Mouse (Mus musculus) layer of hippocampus, postnatal 25 days (tissue): ENCODE results near the gene Smad3. TPM values are rescaled to one million over a fixed set of nuclear protein-coding genes. Genes with fewer than 3 reads are reported as not detected.

Experiments
- DNase-seq, 2 experiments: peaks; one replicate each; pipeline ENCODE4 v3.0.0; 2022; ENCODE audit warnings: mixed read lengths in 2 of 2, low spot score in 1 of 2; ENCODE audit errors: extremely low spot score in 1 of 2
- total RNA-seq, 2 experiments: library from RNA; stranded (reverse); gene quantifications; 2 replicates each; pipeline ENCODE4 v1.2.3; 2021

The Smad3 gene
- total RNA-seq, 2 experiments from 2014 or later, result 38.0 to 44.6 TPM

DNA sequence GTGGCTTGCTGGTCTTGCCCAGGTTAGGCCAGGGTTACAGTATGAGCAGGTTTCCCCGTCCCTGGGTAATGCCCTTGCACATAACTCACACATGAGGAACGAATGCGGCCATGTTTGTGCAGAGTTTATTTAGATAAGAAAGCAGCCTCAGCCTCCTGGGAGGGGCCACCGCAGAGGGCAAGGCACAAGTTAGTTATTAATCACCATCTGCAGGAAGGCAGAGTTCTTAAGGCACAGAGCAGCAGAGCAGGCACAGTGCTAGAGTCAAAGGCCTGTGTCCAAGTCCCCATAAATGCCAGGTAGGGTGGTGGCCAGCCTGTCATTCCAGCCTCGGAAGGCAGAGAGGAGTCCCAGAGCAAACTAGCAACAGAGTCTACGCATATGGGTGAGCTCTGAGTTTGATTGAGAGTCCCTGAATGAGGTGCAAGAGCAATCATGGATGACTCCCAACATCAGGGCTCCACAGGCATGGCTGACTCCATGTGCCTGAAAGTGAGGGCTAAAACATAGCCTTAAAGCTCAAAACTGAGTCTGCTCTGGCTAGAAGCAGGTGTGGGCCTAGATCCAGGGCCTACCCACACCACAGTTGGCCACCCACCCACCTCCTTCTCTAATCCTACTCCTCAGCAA, 17.2 kb upstream of the Smad3 start:
- no peak for DNase-seq

DNA sequence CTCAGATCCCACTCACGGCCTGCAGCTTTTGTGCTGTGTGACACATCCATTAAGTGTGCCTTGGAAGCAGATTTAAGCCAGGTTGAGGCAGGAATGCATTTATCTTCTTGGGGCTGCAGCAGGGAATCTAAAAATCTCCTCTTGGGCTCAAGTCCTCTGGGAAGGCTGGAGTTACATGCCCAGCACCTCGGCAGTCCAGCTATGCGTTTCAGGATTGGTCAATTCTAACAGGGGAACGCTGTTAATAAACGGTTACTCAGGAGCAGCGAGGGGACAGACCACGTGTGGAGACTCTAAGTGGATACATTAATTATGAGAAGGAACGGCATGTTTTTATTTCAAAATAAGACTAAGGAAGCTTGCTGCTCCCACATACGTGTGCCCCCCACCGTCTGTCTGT, 14.7 kb upstream of the Smad3 start:
- DNase-seq, result no peak

DNA sequence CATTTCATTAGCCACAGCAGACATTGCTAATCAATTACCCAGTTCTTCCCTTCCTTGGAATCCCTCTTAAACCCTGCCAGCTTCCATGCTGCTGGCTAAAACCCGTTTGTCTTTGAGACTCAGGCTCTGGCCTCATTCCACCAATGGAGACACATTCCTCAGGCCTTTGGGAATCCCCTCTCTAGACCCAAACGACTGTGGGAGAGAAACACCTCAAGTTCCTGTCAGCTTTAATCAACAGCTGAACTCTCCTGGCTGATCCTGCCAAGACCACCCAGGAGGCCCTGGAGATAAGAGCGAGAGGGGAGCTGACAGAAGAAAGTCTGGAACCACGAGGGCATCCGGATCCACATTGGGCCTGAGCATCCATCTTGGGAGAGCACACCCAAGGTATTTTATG, 13.9 kb upstream of the Smad3 start:
- DNase-seq, result no peak

DNA sequence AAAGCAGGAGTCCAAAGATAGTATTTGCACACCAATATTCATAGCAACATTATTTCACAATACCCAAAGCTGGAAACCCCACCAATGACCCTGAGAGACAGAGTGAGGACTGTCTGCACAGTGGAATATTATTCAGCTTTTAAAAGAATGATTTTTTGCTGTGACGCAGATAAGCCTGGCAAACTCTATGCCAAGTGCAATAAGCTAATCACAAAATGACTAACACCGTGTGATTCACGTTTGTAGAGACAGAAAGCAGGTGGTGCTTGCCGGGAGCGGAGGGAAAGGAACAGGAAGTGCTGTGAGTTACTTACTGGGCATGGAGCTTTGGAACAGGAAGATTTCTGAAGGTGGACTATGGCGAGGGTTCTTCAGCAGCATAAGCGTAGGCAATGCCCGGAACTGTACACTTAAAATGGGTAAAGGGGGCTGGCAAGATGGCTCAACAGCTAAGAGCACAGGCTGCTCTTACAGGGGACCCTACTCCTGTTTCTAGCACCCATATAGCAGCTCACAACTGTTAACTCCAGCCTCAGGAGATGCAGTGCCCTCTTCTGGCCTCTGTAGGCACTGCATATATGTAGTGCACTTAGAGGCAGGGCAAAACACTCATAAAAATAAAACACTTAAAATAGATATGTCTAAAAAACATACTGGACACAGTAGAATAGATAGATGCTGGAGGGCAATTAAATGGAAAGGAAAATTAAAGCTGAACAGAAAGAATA, 3.7 kb upstream of the Smad3 start:
- no peak for DNase-seq

DNA sequence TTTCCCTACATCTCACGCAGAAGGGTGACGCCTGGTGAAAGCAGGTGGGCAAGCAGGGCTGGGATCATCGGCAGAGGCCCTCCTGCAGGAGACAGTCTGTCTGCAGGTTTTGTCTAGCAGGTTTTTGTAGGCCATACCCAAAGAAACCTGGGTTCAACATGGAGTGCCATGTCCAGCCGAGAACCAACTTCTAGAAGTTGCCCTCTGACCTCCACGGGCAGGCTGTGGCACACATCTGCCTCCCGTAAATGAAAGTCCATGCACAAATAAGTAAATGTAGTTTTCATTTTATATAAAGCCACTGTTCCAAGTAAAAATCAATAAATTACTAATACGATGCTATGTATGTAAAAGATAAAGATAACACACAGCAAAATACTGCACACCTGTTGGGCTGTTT, 3.0 kb upstream of the Smad3 start:
- no peak for DNase-seq

DNA sequence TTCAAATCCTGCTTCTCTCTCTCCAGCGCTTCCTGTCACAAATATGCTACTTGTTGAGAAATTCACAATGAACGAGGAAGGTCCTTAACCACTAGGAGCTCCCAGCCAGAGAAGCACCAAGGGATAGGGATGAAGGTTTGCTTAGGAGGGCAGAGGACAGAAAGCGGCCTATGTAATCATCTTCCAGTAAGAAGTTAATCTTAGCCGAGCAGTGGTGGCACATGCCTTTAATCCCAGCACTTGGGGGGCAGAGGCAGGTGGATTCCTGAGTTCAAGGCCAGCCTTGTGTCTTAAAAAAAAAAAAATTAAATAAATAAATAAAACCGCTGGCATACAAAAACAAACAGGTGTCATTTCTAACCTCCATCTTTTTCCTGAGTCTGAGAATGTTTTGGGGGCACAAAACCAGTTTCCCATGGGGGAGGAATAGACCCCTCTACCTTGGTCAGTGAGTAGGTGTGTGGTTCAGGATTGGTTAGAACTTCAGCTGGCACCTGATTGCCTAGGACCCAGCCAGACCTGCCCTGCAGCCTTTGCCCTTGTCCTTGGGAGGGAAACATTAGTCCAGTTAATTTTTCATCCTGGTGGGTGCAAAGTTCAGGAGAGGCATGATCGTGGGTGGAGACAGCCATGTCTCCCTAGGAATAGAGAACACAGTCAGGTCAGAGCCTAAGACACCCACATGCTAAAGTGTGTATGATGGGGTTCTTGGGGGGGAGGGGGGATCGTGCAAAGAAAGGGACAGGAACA, 2.4 kb upstream of the Smad3 start:
- no peak for DNase-seq

DNA sequence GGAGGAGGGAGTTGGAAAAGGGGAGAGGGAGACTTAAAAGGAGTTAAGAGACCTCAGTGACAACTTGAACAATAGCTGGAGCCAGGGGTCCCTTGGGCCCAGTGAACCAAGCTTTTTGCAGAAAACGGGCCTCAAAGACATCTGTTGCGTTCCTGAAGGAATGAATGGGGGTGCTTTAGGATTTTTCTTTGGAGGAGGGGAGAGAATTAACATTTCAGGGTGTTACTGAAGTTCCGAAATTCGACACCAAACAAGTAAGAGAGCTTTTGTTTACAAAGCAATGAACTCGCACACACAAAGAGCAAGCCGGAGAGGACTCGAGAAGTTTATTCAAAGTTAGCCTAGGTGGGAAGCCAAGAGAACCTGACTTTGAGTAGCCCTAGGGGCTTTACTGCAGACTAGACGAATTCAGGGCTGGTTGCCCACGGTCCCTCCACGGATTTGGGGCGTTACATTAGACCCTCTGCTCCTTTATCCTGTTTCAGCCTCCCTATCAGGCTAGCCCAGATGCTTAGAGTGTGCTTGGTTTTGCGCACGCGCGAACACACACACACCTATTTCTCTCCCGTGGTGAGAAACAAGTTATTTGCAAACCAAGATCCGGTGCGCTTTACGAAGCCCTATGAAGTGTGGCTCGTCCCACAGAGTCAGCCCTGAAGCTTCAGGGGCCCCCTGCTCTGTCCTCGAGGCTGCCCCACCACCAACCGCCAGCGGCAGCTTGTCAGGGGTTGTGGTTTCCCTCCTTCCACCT, 1.0 kb upstream of the Smad3 start:
- DNase-seq, result no peak

DNA sequence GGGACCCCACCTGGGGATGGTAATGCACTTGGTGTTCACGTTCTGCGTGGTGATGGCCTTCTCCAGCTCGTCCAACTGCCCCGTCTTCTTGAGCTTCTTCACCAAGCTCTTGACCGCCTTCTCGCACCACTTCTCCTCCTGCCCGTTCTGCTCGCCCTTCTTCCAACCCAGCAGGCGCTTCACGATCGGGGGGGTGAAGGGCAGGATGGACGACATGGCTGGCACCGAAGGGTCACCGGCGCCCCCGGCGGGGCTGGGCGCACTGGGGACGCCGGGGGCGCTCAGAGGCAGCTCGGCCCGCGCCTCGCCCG, 377 bp downstream of the Smad3 start:
- DNase-seq, result no peak

DNA sequence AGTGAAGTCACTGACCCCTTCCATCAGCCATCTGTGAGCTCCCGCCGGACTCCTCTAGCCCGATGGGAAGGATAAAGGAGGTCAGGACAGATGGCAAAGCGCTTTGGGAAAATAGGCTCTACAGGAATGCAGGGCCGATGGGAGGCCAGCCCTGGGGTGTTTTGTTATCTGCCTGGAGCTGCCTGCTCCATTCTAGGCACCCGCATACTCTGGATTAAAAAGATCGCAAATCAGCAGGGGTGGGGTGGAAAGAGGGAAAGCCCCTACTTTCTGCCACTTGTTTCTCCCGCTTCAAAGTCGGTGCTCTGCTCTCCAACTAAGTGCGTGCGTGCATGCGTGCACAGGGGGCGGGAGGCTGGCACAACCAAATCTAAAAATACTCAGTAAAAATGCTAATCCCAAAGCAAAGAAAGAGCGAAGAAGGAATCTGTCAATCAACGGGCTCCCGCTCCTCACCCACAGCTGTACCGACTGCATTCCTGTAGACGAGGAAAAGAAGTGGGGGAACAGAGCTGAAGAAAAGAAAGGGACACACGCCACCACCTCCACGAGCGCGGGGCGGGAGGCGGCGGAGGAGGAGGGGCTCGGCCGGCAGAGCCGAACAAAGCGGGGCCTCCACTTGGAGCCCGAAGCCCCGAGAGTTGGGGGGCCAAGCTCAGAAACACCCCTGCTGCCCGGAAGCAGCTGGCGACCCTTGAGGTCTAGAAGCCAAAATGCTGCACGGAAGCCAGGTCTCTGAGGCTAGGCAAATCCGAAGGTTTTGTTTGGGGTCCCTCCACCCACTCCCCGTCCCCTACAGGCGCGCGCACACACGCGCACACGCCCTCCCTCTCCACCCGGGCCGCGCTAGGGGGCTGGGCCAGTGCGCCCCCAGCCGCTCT, 973 bp downstream of the Smad3 start:
- no peak for DNase-seq

DNA sequence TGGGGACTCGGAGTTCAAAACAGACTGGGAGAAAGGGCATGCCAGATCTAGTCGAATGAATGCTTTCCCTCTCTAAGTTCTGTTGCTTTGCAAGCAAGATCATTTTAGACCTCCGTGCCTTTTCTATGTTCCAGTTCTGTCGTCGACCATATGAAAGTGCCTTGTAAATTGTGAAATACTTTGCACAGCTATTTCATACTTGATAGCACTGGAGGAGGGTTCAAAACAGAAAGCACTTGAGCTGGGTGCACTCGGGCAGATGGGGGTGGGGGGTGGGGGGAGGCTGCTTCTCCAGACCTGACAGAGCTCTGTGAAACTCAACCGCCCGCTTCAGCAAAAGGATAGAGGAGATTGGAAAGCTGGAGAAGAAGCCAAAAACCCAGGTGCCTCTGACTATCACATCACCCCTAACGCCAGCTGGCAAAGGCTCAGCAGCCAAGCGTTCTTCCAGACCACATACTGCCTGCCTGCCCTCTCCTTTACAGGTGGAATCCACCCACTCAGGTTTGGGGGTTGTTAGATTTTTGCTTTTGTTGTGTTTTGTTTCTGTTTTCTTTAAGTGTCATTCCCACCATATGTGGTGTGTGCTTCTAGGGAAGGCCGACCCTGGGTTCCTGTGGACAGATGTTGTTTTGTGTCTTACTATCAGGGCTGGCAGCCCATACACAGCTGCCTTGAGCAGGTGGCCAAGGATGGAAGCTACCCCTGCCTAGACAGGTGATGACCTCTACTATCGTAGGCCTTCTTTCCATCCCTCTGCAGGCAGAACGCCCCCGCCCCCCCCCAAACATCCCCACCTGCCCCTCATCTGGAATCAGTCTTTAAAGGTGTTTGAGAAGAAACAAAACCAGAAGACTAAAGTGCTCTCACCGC, 1.9 kb downstream of the Smad3 start:
- DNase-seq, result no peak

DNA sequence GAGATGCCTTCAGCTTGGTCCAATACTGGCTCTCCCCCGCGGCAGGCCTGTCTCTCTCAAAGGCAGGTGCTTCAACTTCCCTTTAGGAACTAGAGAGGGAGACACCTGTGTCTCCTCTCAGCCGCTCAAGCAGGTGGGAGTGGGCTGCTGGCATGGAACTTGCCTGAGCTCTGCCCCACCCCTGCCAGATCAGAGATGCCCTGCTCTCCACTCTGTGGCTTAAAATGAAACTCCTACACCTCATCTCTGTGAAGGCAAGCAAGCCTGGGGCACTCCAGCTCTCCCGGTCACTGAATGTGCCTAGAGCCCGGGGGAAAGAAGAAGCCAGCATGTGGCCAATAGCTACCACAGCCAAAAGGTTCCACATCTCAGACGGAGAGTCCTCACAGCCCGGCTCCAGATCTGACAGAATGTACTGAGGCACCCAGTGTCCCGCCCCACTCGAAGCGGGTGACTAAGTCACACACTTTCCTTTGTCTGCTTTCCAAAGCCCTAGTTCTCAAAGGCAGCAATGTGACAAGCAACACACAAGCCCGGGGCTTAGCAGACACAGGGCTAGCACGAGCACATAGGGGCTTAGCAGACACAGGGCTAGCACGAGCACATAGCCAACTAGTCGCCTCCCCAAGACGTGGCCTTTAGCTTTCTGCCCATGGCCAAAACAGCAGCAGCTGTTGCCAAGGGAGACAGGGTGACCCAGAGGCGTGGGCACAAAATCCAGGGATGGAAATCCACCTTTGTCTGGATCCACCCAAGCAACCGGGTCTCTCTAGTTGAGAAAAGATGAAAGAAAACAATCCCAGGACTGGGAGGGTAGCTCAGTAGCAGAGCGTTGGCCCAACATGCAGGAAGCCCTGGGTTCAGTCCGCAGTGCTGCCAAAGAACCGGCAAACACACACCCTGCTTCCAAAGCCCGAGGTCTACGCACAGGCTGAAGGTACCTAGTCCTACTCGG, 3.0 kb downstream of the Smad3 start:
- no peak for DNase-seq

DNA sequence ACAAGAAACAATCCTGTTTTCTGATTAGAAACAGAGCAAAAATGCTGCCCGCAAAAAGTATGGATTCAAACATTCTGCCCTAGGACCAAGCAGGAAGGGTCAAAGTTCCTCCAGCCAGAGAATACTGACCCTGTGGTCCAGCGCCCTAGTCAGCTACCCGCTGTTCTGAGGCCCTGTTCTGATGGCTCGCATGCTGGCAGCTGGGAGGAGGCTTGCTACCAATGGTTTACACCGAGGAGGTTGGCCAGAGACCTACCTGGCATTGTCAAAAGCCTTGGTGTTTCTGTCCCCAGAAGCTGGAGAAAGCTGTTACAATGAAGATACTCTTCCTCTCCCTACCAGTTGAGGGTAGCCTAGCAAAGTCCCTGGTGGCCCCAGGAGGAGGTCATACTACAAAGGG, 3.8 kb downstream of the Smad3 start:
- DNase-seq, result no peak

DNA sequence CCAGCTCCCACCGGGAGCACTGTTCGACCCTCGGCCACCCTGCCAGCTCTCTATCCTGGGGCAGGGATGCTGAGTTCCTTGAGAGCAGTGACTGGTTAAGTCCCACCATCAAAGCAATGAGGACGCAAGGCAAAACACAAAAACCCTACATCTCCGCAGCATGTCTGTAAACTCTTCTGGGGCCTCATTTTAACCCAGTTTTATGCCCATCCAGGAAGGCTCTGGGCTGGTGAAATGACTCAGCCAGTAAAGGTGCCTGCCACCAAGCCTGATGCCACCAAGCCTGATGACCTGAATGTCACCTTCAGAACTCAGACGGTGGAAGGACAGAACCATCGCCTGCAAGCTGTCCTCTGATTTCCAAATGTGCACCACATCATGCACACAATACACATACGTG, 4.4 kb downstream of the Smad3 start:
- no peak for DNase-seq

DNA sequence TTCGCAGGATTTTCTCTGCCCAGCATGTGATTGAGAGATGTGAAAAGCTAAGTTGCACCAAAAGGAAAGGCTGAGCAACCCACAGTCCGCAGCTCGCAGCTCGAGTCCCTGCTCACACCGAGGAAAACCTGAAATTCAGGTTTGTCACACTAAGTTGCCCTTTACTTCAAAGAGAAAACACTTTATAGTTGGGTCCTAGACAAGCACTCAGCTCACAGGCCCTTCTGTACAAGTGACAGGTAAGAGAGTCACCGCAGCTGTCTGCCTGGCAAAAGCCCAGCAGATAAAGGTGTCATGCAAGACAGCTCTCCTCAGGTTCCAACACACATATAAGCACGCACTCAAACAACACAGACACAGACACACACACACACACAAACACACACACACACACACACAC, 5.2 kb downstream of the Smad3 start:
- DNase-seq, result no peak

DNA sequence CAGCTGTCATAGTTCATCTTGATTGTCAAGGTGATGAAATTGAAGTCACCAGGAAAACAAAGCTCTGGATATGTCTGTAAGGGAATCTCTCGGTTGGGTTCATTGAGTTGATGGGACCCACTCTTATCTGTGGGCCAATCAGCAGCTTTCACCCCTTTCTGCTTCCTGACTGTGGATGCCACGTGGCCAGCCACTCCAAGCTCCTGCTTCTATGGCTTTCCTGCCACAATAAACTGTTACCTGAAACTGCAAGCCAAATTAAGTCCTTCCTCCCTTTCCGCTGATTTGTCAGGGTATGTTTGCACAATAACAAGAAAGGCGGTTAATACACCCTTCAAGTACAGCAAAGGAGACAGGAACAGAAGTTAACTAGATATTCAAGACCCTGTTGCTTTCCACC, 6.5 kb downstream of the Smad3 start:
- no peak for DNase-seq

DNA sequence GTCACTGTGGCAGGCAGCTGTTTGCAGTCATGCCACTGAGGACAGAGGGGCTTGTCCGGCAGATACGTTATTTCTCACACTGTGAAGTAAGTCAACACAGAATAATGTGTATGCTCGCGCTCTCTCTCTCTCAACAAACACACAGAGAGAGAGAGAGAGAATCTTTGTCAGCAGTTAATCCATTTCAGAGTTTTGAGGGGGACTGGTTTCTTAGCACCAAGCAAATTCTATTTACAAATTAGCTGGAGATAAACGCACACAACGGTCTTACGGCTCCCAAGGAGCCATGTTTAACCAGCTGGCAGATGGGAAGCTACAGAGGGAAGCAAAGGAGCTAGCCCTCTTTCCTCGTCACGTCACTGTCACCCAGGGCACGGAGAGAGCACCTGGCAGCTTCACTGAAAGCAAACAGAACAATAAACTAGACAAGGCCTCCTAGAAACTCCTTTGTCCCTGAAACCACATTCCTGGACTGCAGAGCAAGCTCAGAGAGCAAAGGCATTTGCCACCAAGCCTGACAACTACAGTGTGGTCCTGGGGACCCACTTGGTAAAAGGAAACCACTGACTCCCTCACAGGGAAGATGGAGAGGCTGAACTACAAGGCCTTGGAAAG, 7.3 kb downstream of the Smad3 start:
- DNase-seq, result no peak

DNA sequence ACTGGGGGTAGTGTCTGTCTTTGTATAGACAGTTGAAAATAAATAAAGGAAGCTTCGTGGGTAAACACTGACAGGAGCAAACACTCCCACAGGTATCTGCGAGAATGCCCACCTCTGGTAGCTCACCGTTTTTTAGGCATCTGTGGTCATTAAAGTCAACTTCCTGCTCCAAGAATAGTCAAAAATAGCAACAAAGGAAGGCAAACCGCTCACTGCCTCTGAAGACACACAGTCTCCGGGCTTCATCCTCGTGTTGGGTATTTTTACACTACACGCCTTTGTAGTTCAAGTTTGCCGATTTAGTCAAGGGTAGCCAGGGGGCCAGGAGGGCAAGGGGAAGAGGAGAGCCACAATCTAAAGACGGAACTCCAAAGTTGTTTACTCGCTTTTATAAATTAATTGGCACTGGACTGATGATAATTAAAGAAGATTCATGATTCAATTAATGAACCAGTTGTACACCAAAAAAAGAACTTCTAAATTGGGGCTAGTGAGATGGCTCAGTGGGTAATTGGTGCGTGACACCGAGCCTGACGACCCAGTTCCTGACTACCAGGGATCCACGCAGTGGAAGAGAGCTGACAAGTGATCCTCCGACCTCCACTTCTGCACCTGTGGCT, 8.4 kb downstream of the Smad3 start:
- no peak for DNase-seq
